Mouse (Mus musculus) liver, embryonic 12.5 days (tissue): ENCODE data around the gene Scn3b. TPM values are rescaled to one million over a fixed set of nuclear protein-coding genes. Genes with fewer than 3 reads are reported as not detected.
A peak's percentile ranks its signal among the peaks of the same experiment; 100 is the strongest.

Experiments used
- ATAC-seq: fragments of 200-750 bp; cut with Nextera tagmentation; 2 replicates; pipeline ENCODE4 v1.8.0; 2017; ENCODE audit warnings: moderate number of reproducible peaks, mild to moderate bottlenecking, moderate library complexity
- H3K27ac ChIP-seq: fragments of 300-500 bp; sonication (generic); 2 replicates; pipeline ENCODE4 v1.5.1; 2016; ENCODE audit warnings: mild to moderate bottlenecking
- H3K27me3 ChIP-seq: fragments of 300-500 bp; sonication (generic); replicated peaks from 2 replicates; pipeline ENCODE4 v1.6.1; 2016; ENCODE audit warnings: mild to moderate bottlenecking, moderate library complexity
- H3K36me3 ChIP-seq: fragments of 300-500 bp; sonication (generic); 2 replicates; pipeline ENCODE4 v1.6.1; 2016; ENCODE audit warnings: mild to moderate bottlenecking, moderate library complexity
- H3K4me1 ChIP-seq: fragments of 300-500 bp; sonication (generic); 2 replicates; pipeline ENCODE4 v1.6.1; 2016
- H3K4me2 ChIP-seq: fragments of 300-500 bp; sonication (generic); 2 replicates; pipeline ENCODE4 v1.6.1; 2016; ENCODE audit warnings: mild to moderate bottlenecking, moderate library complexity
- H3K4me3 ChIP-seq: fragments of 300-500 bp; sonication (generic); 2 replicates; pipeline ENCODE4 v1.5.1; 2016; ENCODE audit warnings: mild to moderate bottlenecking, moderate library complexity
- H3K9ac ChIP-seq: fragments of 300-500 bp; sonication (generic); 2 replicates; pipeline ENCODE4 v1.6.1; 2016; ENCODE audit warnings: mild to moderate bottlenecking, moderate library complexity
- H3K9me3 ChIP-seq: fragments of 300-500 bp; sonication (generic); replicated peaks from 2 replicates; pipeline ENCODE4 v1.6.1; 2016; ENCODE audit warnings: mild to moderate bottlenecking, moderate library complexity
- WGBS: fragments of 180-500 bp; shearing (Covaris S2); methylation state at CpG from one replicate; pipeline ENCODE4 v1.1.7; 2016; ENCODE audit not compliant: insufficient replicate concordance; 5-methylcytosine and 5-hydroxymethylcytosine counted together
- polyA plus RNA-seq: library from polyadenylated mRNA; unstranded; fragments of >200 nt; fragmentation: Nextera tagmentation; extraction: Ambion mirVana; gene quantifications from 2 replicates; pipeline ENCODE4 v1.2.1, GENCODE M21; 2016

Gene Scn3b
- 0.12 and 0.55 TPM in 2 replicates for polyA plus RNA-seq

DNA sequence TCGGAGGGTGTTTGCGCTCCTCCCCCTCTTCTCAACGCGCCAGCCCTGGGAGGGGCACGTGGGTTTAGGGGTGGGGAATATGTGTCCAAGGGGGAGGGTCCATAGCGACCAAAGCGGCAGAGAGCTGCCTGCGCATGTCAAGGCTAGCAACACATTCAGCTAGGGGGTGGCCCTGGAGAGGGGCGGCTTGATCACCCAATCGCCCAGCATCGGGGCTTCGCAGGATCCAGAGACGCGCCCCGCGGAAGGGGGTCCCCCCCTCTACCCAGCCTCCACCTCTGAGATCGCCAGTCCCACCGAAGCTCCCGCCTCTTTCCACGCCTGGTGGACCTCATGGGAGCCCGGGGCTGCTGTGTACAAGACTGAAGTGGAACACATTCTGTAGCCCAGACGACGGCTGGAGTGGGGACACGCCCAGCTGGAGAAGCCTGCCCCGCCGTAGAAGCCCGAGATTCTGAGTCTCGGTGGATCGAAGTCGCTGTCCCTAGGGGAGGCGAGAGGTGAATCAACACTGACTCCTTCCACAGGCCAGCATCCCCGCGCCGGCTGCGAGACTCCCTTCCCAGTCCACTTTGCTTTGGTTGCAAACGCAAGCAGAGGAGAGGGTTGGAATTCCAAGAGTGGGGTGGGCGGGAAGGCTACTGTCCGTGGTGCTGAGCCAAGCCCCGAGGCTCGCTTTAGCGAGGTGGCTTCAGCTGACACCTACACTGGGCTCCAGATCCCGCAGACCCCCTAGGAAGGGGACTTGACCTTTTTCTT, at the start of gene Scn3b:
Scn3b (plus strand) TSS at position 115 of the 759 bp plus-strand sequence.
- H3K4me3 ChIP-seq = peak within 1 kb of the TSS; percentile 35
- peak; percentile 30 for ATAC-seq
- peak within 1 kb of the TSS; percentile 60 for H3K4me2 ChIP-seq
- H3K36me3 ChIP-seq = no peaks in the 10 kb centered on the region
- H3K27me3 ChIP-seq = peaks cover 24% of the 10 kb centered on the region
- 3% methylated on average over 42 of the region's 42 CpGs for WGBS
- no peaks in the 10 kb centered on the region for H3K9me3 ChIP-seq
- no peak within 1 kb of the TSS for H3K27ac ChIP-seq
- H3K9ac ChIP-seq = no peak within 1 kb of the TSS
- H3K4me1 ChIP-seq = peaks cover 7% of the 10 kb centered on the region

DNA sequence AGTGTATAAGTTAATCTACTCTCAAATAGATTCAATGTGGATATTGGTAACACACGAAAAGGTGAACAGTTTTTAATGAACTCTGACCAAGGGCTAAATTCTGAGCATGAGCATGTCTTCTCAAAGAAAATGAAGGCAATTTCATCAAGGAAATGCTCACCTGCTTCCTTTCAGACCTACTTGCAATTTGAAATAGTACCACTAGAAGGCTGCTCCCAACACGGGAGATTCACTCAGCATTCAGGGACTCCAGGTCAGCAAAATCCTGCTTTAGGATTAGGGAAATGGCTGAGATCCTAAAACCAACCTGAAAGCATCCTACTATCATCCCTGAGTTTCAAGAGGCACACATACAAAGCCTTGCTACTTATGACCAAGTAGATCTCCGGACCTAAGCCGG, 44.7 kb upstream of the Scn3b start:
- Histone ChIP-seq H3K4me2 (no peak overlapping the region), H3K27me3 (no peaks in the 10 kb centered on the region), H3K4me3 (no peak overlapping the region), H3K9me3 (no peaks in the 10 kb centered on the region), H3K4me1 (no peaks in the 10 kb centered on the region), H3K27ac (no peak overlapping the region), H3K9ac (no peak overlapping the region), H3K36me3 (no peaks in the 10 kb centered on the region)
- whole genome bisulfite sequencing = 57% methylated on average over 4 of the region's 4 CpGs
- ATAC-seq = no peak

DNA sequence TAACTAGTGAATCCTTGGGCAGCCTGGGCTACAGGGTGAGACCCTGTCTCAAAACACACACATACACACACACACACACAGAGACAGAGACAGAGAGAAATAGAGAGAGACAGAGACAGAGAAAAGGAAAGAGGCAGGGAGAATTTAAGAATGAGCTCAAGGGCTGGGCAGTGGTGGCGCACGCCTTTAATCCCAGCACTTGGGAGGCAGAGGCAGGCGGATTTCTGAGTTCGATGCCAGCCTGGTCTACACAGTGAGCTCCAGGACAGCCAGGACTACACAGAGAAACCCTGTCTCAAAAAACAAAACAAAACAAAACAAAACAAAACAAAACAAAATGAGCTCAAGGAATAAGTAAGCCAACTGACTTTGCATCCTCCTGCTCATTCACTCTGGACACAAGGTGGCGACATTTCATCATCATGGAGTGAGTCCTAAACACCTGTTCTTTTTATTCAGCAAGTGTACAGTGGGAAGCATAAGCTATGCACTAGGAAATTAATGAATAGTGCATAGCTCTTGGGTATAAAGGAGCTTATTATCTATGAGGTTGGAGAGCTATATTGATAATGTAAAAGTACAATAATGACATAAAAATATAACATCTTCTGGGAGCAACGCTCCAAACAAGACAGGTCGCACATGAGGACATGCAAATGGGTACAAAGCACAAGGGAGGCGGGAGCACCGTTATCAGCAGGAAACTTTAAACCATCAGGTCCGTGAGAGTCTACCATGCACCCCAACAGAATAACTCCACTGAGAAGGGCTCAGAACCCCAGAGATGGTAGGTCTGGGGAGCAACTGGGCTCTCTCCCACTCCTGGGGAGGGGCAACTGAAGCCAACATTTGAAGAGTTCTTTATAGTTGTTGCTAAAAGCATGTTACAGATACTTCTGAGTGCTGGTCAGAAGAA, 40.9 kb upstream of the Scn3b start:
- Histone ChIP-seq H3K4me1 (no peaks in the 10 kb centered on the region), H3K4me3 (no peak overlapping the region), H3K9me3 (no peaks in the 10 kb centered on the region), H3K9ac (no peak overlapping the region), H3K36me3 (no peaks in the 10 kb centered on the region), H3K4me2 (no peak overlapping the region), H3K27ac (no peak overlapping the region), H3K27me3 (no peaks in the 10 kb centered on the region)
- ATAC-seq = no peak
- 52% methylated on average over 10 of the region's 10 CpGs for whole genome bisulfite sequencing

DNA sequence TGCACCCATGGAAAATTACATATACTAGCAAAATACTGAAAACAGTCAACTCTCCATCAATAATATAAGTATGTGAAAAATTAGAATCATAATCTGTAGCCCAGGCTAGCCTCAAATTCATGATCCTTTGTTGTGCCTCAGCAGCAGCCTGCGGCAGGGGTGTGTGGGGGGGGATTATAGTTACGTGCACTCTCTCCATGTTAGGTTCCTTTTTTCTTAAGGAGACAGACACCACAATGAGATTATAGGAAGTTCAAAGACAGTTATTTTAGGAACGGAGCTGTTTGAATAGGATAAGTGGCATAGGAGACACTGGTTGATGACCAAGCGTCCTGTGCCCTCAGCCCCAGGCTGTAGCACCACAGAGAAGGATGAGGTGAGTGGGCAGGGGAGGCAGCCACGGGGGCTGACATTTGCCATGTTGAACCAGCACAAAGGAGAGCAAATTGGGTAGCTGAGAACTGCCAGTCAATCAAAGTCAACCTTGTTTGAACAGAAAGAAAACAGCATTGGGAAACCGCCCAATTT, 40.1 kb upstream of the Scn3b start:
- no peaks in the 10 kb centered on the region for H3K9me3 ChIP-seq
- no peak overlapping the region for H3K4me2 ChIP-seq
- no peak overlapping the region for H3K4me3 ChIP-seq
- no peaks in the 10 kb centered on the region for H3K27me3 ChIP-seq
- H3K4me1 ChIP-seq = no peaks in the 10 kb centered on the region
- ATAC-seq = no peak
- no peak overlapping the region for H3K9ac ChIP-seq
- no peak overlapping the region for H3K27ac ChIP-seq
- 26% methylated on average over 6 of the region's 6 CpGs for WGBS
- H3K36me3 ChIP-seq = no peaks in the 10 kb centered on the region

DNA sequence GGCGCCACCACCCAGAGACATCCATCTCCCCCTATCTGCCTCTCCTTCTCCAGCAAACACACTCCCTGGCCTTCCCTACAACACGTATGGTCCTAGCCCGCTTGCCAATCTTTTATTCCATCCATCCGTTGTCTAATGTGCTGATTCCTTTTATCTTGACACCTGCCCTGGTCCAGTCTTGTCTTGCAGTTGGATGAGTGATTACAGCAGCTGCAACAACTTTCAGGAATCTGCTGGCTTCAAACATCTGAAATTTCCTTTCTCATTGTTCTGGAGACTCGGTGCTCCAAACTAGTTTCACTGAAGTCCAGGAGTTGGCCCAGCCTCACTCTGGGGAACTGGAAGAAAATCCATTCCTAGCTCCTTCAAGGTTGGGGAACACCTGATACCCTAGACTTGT, 39.5 kb upstream of the Scn3b start:
- Histone ChIP-seq H3K27ac (no peak overlapping the region), H3K9me3 (no peaks in the 10 kb centered on the region), H3K4me3 (no peak overlapping the region), H3K4me2 (no peak overlapping the region), H3K4me1 (no peaks in the 10 kb centered on the region), H3K9ac (no peak overlapping the region), H3K36me3 (no peaks in the 10 kb centered on the region), H3K27me3 (no peaks in the 10 kb centered on the region)
- no peak for ATAC-seq
- 53% methylated on average over 5 of the region's 5 CpGs for WGBS

DNA sequence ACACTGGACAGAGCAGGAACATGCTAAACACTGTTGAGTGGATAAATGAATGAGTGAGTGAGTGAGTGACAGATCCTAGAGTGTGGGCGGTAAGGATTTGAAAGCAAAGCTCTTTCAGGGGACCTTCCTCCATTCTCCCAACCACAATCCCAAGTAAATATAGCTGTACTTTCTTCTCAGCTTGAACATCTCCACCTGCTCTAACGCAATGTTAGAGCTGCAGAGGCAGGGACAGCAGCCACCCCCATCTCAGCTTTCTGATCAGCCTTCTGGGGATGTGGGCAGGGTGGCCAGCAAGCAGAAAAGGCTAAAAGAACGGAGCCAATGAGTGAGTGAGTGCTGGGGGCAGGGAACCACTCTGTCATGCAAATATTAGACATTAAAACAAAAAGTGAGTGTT, 38.0 kb upstream of the Scn3b start:
- 64% methylated on average over 3 of the region's 3 CpGs for WGBS
- Histone ChIP-seq H3K36me3 (no peaks in the 10 kb centered on the region), H3K9ac (no peak overlapping the region), H3K4me1 (no peaks in the 10 kb centered on the region), H3K27me3 (no peaks in the 10 kb centered on the region), H3K4me2 (no peak overlapping the region), H3K4me3 (no peak overlapping the region), H3K27ac (no peak overlapping the region), H3K9me3 (no peaks in the 10 kb centered on the region)
- ATAC-seq = no peak

DNA sequence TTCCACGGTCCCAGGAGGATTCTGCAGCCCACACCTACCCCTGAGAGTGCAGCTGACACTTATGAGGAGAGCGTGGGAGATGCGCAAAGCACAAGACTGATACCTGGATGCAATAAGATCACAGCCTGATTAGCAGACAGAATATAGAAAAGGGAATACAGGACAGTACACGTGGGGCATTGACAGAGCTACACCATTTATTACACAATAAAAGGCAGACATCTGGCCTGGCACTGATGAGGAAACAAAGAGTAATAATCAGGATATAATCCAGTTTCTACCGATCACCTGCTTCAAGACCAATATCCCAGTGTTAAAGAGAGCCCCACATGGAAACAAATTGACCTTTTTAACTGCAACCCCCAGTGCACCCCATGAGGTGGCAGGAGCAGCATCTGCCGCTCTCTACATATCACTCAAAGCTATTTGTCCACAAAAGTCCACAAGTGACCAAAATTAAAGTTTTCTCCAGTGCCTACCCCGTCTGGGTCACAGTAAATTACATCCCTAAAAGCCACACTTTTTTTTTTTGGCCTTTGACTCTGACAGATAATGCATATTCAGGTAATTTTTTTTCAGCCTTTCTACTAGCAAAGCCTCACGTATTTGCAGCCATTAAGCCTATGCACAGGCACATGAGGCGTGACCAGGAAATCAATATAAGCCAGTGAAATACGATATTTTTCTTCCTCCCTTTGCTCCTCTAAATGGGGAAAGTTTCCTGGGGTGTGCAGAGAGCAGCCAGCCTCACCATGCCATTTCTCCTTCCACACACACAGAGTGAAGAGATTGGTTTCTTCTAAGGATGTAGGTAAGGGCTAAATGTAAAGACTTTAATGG, 34.6 kb upstream of the Scn3b start:
- H3K27ac ChIP-seq = no peak overlapping the region
- H3K36me3 ChIP-seq = no peaks in the 10 kb centered on the region
- WGBS = 52% methylated on average over 10 of the region's 10 CpGs
- H3K4me2 ChIP-seq = no peak overlapping the region
- no peaks in the 10 kb centered on the region for H3K9me3 ChIP-seq
- H3K4me1 ChIP-seq = no peaks in the 10 kb centered on the region
- H3K9ac ChIP-seq = no peak overlapping the region
- H3K27me3 ChIP-seq = peaks cover 9% of the 10 kb centered on the region; the same call in 1 of the 2 replicates
- no peak for ATAC-seq
- H3K4me3 ChIP-seq = no peak overlapping the region

DNA sequence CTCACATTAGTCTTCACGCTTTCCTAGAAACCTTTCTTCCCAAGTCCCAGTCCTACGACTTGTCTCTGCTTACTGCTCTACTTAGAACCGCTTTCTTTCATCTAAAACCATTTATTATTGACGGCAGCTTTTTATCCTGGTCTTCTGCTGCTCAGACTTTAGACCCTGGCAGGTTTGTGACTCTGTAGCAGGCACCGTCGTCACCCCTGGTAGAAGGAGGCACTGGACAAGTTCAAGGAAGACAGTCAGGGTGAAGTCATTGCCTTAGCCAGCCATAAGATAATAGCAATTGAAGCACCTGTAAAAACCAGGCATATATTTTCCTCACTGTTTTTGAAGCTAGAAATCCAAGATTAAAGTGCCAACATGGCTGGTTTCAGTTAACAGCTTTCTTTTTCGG, 33.8 kb upstream of the Scn3b start:
- H3K36me3 ChIP-seq = no peaks in the 10 kb centered on the region
- no peak for ATAC-seq
- no peak overlapping the region for H3K4me3 ChIP-seq
- peaks cover 16% of the 10 kb centered on the region; the same call in 1 of the 2 replicates for H3K27me3 ChIP-seq
- H3K9me3 ChIP-seq = no peaks in the 10 kb centered on the region
- H3K27ac ChIP-seq = no peak overlapping the region
- no peaks in the 10 kb centered on the region for H3K4me1 ChIP-seq
- 70% methylated on average over 7 of the region's 7 CpGs for WGBS
- no peak overlapping the region for H3K4me2 ChIP-seq
- H3K9ac ChIP-seq = no peak overlapping the region

DNA sequence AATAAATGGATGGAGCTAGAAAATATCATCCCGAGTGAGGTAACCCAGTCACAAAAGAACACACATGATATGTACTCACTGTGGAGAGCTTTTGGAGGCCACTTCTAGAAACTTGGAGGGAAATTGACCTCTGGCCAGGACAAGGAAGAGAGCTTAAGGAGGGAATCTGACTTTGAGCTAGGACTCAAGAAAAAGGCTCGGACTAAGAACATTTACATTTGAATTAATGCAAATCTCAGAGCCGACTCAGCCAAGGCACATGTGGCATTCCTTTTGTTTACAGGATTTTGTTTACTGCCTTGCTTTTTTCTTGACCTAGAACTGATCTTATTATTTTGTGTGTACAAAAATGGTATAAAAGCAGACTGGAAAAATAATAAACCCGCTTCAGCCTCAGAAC, 29.3 kb upstream of the Scn3b start:
- Histone ChIP-seq H3K4me3 (no peak overlapping the region), H3K9ac (no peak overlapping the region), H3K27ac (no peak overlapping the region), H3K4me1 (peaks cover 5% of the 10 kb centered on the region; the same call in 1 of the 2 replicates), H3K36me3 (no peaks in the 10 kb centered on the region), H3K4me2 (no peak overlapping the region), H3K27me3 (peaks cover 29% of the 10 kb centered on the region), H3K9me3 (no peaks in the 10 kb centered on the region)
- no peak for ATAC-seq
- WGBS = 34% methylated on average over 4 of the region's 4 CpGs

DNA sequence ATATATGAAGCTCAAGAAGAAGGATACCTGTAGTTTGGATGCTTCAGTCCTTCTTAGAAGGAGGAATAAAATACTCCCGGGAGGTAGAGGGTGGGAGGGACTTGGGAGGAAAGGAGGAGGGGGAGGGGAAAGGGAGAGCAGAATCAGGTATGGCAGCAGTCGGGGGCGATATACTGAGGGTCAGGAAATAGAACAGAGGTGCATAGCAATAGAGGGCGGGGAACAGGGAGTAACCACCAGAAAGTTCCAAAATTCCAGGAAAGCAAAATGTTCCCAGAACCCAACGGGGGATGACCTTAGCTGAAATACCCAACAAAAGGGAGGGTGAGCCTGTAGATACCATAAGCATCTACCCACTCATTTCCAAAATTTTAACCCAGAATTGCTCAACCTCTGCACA, 28.7 kb upstream of the Scn3b start:
- Histone ChIP-seq H3K4me1 (peaks cover 5% of the 10 kb centered on the region; the same call in 1 of the 2 replicates), H3K36me3 (no peaks in the 10 kb centered on the region), H3K27ac (no peak overlapping the region), H3K27me3 (peaks cover 29% of the 10 kb centered on the region), H3K4me3 (no peak overlapping the region), H3K4me2 (no peak overlapping the region), H3K9ac (no peak overlapping the region), H3K9me3 (no peaks in the 10 kb centered on the region)
- ATAC-seq = no peak
- 20% methylated on average over 5 of the region's 5 CpGs for WGBS

DNA sequence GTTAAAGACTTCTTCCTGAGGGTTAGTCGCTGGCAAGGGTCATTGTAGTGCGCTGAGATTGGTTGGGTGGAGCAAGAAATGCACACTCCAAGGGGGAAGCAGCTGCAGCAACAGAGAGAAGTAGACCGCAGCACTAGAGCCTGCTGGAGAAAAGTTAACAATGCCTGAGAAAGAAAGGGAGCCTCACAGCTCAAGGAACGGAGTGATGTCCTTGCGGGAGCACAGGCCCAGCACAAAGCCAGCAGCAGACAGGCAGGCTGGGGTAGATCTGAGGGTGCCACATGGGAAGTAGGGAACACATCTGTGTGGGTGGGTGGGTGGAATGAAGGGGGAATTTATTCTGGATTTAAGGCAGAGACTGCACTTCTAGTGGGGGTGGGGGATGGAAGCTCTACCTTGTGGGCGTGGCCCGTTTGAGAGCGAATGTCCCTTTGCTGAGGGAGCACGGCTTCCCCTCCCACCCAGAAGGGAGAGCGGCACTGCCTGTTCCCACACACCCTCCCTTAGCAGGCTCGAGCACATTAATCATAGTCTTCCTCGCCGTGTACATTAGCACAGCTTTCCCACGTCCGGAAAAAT, 27.7 kb upstream of the Scn3b start:
- no peak for ATAC-seq
- H3K27ac ChIP-seq = no peak overlapping the region
- WGBS = 2% methylated on average over 15 of the region's 15 CpGs

More for the DNA sequence above, 27.7 kb upstream of the Scn3b start:
- peaks cover 5% of the 10 kb centered on the region; the same call in 1 of the 2 replicates for H3K4me1 ChIP-seq
- peaks cover 29% of the 10 kb centered on the region for H3K27me3 ChIP-seq
- peak overlapping the region; percentile 57 for H3K4me2 ChIP-seq
- no peak overlapping the region for H3K9ac ChIP-seq
- H3K4me3 ChIP-seq = peak overlapping the region; percentile 31
- H3K9me3 ChIP-seq = no peaks in the 10 kb centered on the region
- no peaks in the 10 kb centered on the region for H3K36me3 ChIP-seq
